Mouse (Mus musculus) midbrain, postnatal 0 days (tissue): Measurements from ENCODE around the gene Pla2g2d. TPM values are rescaled to one million over a fixed set of nuclear protein-coding genes. Genes with fewer than 3 reads are reported as not detected.

Experiments used
- ATAC-seq: fragments of 200-750 bp; cut with Nextera tagmentation; 2 replicates; pipeline ENCODE4 v1.8.0; 2017; ENCODE audit warnings: moderate number of reproducible peaks, mild to moderate bottlenecking, moderate TSS enrichment, moderate library complexity; ENCODE audit not compliant: low FRiP score
- DNase-seq: peaks from one replicate; pipeline ENCODE4 v3.0.0-alpha.2; 2015; ENCODE audit warnings: low spot score
- H3K27ac ChIP-seq: fragments of 300-500 bp; sonication (generic); 2 replicates; pipeline ENCODE4 v1.5.1; 2014; ENCODE audit warnings: low read depth, mild to moderate bottlenecking, low read length, mixed read lengths
- H3K27me3 ChIP-seq: fragments of 300-500 bp; sonication (generic); 2 replicates; pipeline ENCODE4 v1.6.1; 2014; ENCODE audit warnings: low read length, control low read depth, mixed read lengths; ENCODE audit not compliant: insufficient read depth
- H3K36me3 ChIP-seq: fragments of 300-500 bp; sonication (generic); 2 replicates; pipeline ENCODE4 v1.6.1; 2014; ENCODE audit warnings: low read length, control low read depth, mixed read lengths; ENCODE audit not compliant: insufficient read depth
- H3K4me1 ChIP-seq: fragments of 300-500 bp; sonication (generic); 2 replicates; pipeline ENCODE4 v1.6.1; 2014; ENCODE audit warnings: mild to moderate bottlenecking, control low read depth, antibody characterized with exemption, low read length, mixed read lengths; ENCODE audit not compliant: insufficient read depth
- H3K4me2 ChIP-seq: fragments of 300-500 bp; sonication (generic); 2 replicates; pipeline ENCODE4 v1.6.1; 2014; ENCODE audit warnings: low read depth, mild to moderate bottlenecking, low read length, mixed read lengths; ENCODE audit not compliant: poor library complexity, severe bottlenecking
- H3K4me3 ChIP-seq: fragments of 300-500 bp; sonication (generic); 2 replicates; pipeline ENCODE4 v1.5.1; 2014; ENCODE audit warnings: low read depth, mild to moderate bottlenecking, low read length, moderate library complexity
- H3K9ac ChIP-seq: fragments of 300-500 bp; sonication (generic); replicated peaks from 2 replicates; pipeline ENCODE4 v1.6.1; 2014; ENCODE audit warnings: mild to moderate bottlenecking, low read length, moderate library complexity, mixed read lengths; ENCODE audit not compliant: poor library complexity, severe bottlenecking
- H3K9me3 ChIP-seq: fragments of 300-500 bp; sonication (generic); 2 replicates; pipeline ENCODE4 v1.6.1; 2016; ENCODE audit warnings: low read length, control low read depth
- CTCF ChIP-seq: IDR thresholded peaks from 2 replicates; pipeline ENCODE4 v1.5.1; 2016; ENCODE audit warnings: antibody characterized with exemption, mild to moderate bottlenecking
- whole genome bisulfite sequencing: fragments of 180-500 bp; shearing (Covaris S2); extraction: QIAGEN DNeasy Blood & Tissue Kit; methylation state at CpG from one replicate; pipeline ENCODE4 v1.1.7; 2014; 5-methylcytosine and 5-hydroxymethylcytosine counted together
- polyA plus RNA-seq: library from polyadenylated mRNA; unstranded; fragments of >200 nt; fragmentation: Nextera tagmentation; extraction: Ambion mirVana; gene quantifications from 2 replicates; pipeline ENCODE4 v1.2.1, GENCODE M21; 2015
- total RNA-seq: library from RNA; depleted of rRNA; stranded (reverse); fragments of >200 nt; gene quantifications from 2 replicates; pipeline ENCODE4 v1.2.3, GENCODE M21; 2014

The Pla2g2d gene
- total and polyA plus RNA-seq, 2 experiments from 2014 or later, result 0.52 TPM; not detected in 1

DNA sequence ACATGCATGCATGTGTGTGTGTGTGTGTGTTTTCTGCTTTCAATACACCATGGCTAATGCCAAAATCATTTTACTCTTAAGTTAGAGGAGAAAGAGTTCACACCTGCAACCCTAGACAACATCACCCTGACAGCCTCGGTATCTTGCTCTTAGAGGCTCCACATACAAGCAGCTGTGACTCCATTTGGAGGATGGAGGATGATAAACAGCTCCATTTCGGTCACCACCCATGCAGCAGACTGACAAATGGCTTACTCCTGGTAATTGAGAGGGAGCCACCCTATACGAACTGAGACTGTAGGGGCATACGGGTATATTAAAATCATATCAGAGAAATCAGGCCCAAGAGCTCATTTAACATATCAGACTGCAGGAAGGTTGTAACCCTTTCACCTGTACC, 12.8 kb downstream of the Pla2g2d start:
- H3K9ac ChIP-seq, result no peak overlapping the region
- no peaks in the 10 kb centered on the region for H3K4me1 ChIP-seq
- no peaks in the 10 kb centered on the region for H3K36me3 ChIP-seq
- no peak overlapping the region for H3K4me2 ChIP-seq
- WGBS, result 82% methylated on average over 4 of the region's 4 CpGs
- no peaks in the 10 kb centered on the region for H3K9me3 ChIP-seq
- no peak for DNase-seq
- no peak overlapping the region for H3K4me3 ChIP-seq
- H3K27me3 ChIP-seq, result no peaks in the 10 kb centered on the region
- TF ChIP-seq CTCF, result no peak
- H3K27ac ChIP-seq, result no peak overlapping the region
- no peak for ATAC-seq

- no peaks in the 10 kb centered on the region for H3K36me3 ChIP-seq
- no peak overlapping the region for H3K27ac ChIP-seq
- H3K9ac ChIP-seq, result no peak overlapping the region
- DNase-seq, result no peak
- no peaks in the 10 kb centered on the region for H3K9me3 ChIP-seq
- WGBS, result 65% methylated on average over 6 of the region's 6 CpGs
- no peaks in the 10 kb centered on the region for H3K4me1 ChIP-seq
- H3K4me3 ChIP-seq, result no peak overlapping the region
- no peak for TF ChIP-seq CTCF
- no peak for ATAC-seq
- H3K4me2 ChIP-seq, result no peak overlapping the region
- no peaks in the 10 kb centered on the region for H3K27me3 ChIP-seq
These were observed 15.9 kb downstream of the Pla2g2d start for GRCm38 (mm10) chr4:138791452-138791851.

- no peak for TF ChIP-seq CTCF
- no peaks in the 10 kb centered on the region for H3K4me1 ChIP-seq
- H3K36me3 ChIP-seq, result no peaks in the 10 kb centered on the region
- no peak overlapping the region for H3K9ac ChIP-seq
- H3K9me3 ChIP-seq, result no peaks in the 10 kb centered on the region
- H3K4me2 ChIP-seq, result no peak overlapping the region
- no peak overlapping the region for H3K27ac ChIP-seq
- no peaks in the 10 kb centered on the region for H3K27me3 ChIP-seq
- ATAC-seq, result no peak
- H3K4me3 ChIP-seq, result no peak overlapping the region
- 63% methylated on average over 9 of the region's 9 CpGs for WGBS
- DNase-seq, result no peak
These were observed 17.1 kb downstream of the Pla2g2d start for GRCm38 (mm10) chr4:138792599-138792998.

GRCm38 (mm10) chr4:138793276-138793675, 17.7 kb downstream of the Pla2g2d start:
- Histone ChIP-seq H3K36me3 (no peaks in the 10 kb centered on the region), H3K4me3 (no peak overlapping the region), H3K27me3 (no peaks in the 10 kb centered on the region), H3K4me1 (no peaks in the 10 kb centered on the region), H3K4me2 (no peak overlapping the region), H3K9me3 (no peaks in the 10 kb centered on the region), H3K9ac (no peak overlapping the region), H3K27ac (no peak overlapping the region)
- TF ChIP-seq CTCF, result peak; percentile 70
- no peak for ATAC-seq
- 43% methylated on average over 2 of the region's 2 CpGs for WGBS
- peak; percentile 58 for DNase-seq

DNA sequence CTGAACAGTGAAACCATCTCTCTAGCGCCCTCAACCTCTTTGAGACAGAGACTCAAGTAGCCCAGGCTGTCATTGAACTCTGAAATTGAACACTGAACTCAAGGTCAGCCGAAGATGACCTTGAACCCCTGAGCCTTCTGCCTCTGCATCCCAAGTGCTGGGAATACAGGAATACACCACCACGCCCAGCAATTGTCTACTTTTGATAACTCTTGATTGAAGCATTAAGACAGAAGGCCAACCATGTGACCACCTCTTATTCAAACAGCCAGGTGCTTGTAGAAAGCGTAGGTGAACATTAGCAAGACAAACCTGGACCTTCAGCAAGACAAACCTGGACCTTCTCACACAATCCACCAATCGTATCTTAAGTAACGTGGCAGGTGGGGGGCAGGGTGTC, 18.8 kb downstream of the Pla2g2d start:
- Histone ChIP-seq H3K36me3 (no peaks in the 10 kb centered on the region), H3K27me3 (no peaks in the 10 kb centered on the region), H3K27ac (no peak overlapping the region), H3K4me1 (no peaks in the 10 kb centered on the region), H3K9me3 (no peaks in the 10 kb centered on the region), H3K4me2 (no peak overlapping the region), H3K9ac (no peak overlapping the region), H3K4me3 (no peak overlapping the region)
- no peak for ATAC-seq
- WGBS, result 91% methylated on average over 6 of the region's 6 CpGs
- no peak for DNase-seq
- no peak for TF ChIP-seq CTCF

- no peak overlapping the region for H3K4me2 ChIP-seq
- 51% methylated on average over 6 of the region's 6 CpGs for WGBS
- H3K27me3 ChIP-seq, result no peaks in the 10 kb centered on the region
- H3K36me3 ChIP-seq, result no peaks in the 10 kb centered on the region
- no peak overlapping the region for H3K4me3 ChIP-seq
- no peaks in the 10 kb centered on the region for H3K4me1 ChIP-seq
- TF ChIP-seq CTCF, result no peak
- no peak overlapping the region for H3K9ac ChIP-seq
- ATAC-seq (no peak), DNase-seq (no peak)
- H3K9me3 ChIP-seq, result no peaks in the 10 kb centered on the region
- no peak overlapping the region for H3K27ac ChIP-seq
These were observed 21.1 kb downstream of the Pla2g2d start for GRCm38 (mm10) chr4:138796513-138797216.
